Mouse (Mus musculus): ENCODE measurements around the gene Cpsf3.

DNA sequence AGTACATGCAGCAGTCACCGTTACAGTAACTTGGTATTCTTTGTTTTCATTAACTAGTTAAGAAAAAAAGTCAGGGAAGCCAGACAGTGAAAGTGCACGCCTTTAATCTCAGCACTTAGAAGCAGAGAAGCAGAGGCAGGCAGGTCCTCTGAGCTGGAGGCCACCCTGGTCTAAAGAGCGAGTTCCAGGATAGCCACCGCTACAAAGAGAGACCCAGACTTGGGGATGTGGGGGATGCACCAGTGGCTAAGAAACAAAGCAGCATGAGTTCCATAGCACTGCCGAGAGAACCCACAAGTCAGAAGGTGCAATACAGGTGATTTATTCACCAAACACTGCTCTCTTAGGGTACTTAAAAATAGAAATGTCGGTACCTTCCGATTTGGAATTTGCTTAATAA is 47.8 kb downstream of the Cpsf3 start:
- TF ChIP-seq CTCF (conservative IDR thresholded peaks at IDR 0.05; ENCODE audit: low read length), result no peak
- TF ChIP-seq POU5F1 (IDR thresholded peaks at IDR 0.05; ENCODE audit: borderline replicate concordance, low read length), result no peak
- no peak for TF ChIP-seq NANOG (IDR thresholded peaks at IDR 0.05; ENCODE audit: borderline replicate concordance, low read length)
